Mouse (Mus musculus) cortical plate, adult 2 months (tissue): ENCODE results near the gene Robo4.

ENCODE experiments used
- CTCF ChIP-seq: fragments of 200-500 bp; IDR thresholded peaks from 2 replicates; pipeline ENCODE4 v1.5.1; 2011; ENCODE audit warnings: mild to moderate bottlenecking, control low read depth, low read length; ENCODE audit not compliant: insufficient read depth; ENCODE audit errors: extremely low read depth
- POLR2A ChIP-seq: fragments of 200-500 bp; IDR thresholded peaks from 2 replicates; pipeline ENCODE4 v1.6.1; 2011; ENCODE audit warnings: mild to moderate bottlenecking, low read length, control low read depth; ENCODE audit not compliant: insufficient read depth; ENCODE audit errors: extremely low read depth

DNA sequence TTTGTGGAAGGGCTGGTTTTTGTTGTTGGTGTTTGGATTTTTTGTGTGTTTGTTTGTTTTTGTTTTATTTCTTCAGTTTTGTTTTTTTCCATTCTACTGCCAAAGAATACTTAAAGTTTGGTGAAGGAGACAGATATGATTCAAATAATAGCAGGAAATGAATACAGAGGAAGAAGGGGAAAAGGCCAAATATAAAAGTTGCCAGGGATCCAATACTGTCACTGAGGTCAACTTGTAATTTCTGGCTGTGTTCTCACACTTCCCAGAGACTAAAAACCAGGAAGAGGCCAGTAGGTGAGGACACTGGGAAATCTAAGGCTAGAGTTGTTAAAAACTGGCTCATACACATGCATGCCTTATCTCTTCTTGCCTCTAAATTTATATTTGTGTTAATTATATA is 39.6 kb upstream of the Robo4 start:
- TF ChIP-seq CTCF (no peak), POLR2A (no peak)
